Mouse (Mus musculus) forebrain, embryonic 15.5 days (tissue): Measurements from ENCODE around the gene Map2k1. TPM values are rescaled to one million over a fixed set of nuclear protein-coding genes. Genes with fewer than 3 reads are reported as not detected.
A peak's percentile ranks its signal among the peaks of the same experiment; 100 is the strongest.

Experiments
- ATAC-seq: fragments of 200-750 bp; cut with Nextera tagmentation; replicated peaks from 2 replicates; pipeline ENCODE4 v1.8.0; 2017; ENCODE audit warnings: mild to moderate bottlenecking, moderate TSS enrichment, moderate library complexity
- H3K27ac ChIP-seq: fragments of 300-500 bp; sonication (generic); replicated peaks from 2 replicates; pipeline ENCODE4 v1.5.1; 2015; ENCODE audit warnings: mild to moderate bottlenecking, inconsistent platforms
- H3K27me3 ChIP-seq: fragments of 300-500 bp; sonication (generic); 2 replicates; pipeline ENCODE4 v1.6.1; 2015; ENCODE audit warnings: inconsistent platforms
- H3K36me3 ChIP-seq: fragments of 300-500 bp; sonication (generic); 2 replicates; pipeline ENCODE4 v1.6.1; 2015; ENCODE audit warnings: mild to moderate bottlenecking, inconsistent platforms
- H3K4me1 ChIP-seq: fragments of 300-500 bp; sonication (generic); 2 replicates; pipeline ENCODE4 v1.6.1; 2015; ENCODE audit warnings: inconsistent platforms
- H3K4me2 ChIP-seq: fragments of 300-500 bp; sonication (generic); replicated peaks from 2 replicates; pipeline ENCODE4 v1.6.1; 2015; ENCODE audit warnings: mild to moderate bottlenecking, inconsistent platforms
- H3K4me3 ChIP-seq: fragments of 300-500 bp; sonication (generic); 2 replicates; pipeline ENCODE4 v1.5.1; 2015; ENCODE audit warnings: mild to moderate bottlenecking, inconsistent platforms
- H3K9ac ChIP-seq: fragments of 300-500 bp; sonication (generic); replicated peaks from 2 replicates; pipeline ENCODE4 v1.6.1; 2015; ENCODE audit warnings: mild to moderate bottlenecking, inconsistent platforms
- H3K9me3 ChIP-seq: fragments of 300-500 bp; sonication (generic); 2 replicates; pipeline ENCODE4 v1.6.1; 2016; ENCODE audit warnings: inconsistent platforms
- WGBS: fragments of 180-500 bp; shearing (Covaris S2); methylation state at CpG from one replicate; pipeline ENCODE4 v1.1.7; 2015; ENCODE audit warnings: mixed read lengths; 5-methylcytosine and 5-hydroxymethylcytosine counted together
- polyA plus RNA-seq: library from polyadenylated mRNA; unstranded; fragments of >200 nt; fragmentation: Nextera tagmentation; extraction: Ambion mirVana; gene quantifications from 2 replicates; pipeline ENCODE4 v1.2.1, GENCODE M21; 2015

Map2k1 gene
- polyA plus RNA-seq, 1 experiment from 2014 or later, result 46.0 TPM

DNA sequence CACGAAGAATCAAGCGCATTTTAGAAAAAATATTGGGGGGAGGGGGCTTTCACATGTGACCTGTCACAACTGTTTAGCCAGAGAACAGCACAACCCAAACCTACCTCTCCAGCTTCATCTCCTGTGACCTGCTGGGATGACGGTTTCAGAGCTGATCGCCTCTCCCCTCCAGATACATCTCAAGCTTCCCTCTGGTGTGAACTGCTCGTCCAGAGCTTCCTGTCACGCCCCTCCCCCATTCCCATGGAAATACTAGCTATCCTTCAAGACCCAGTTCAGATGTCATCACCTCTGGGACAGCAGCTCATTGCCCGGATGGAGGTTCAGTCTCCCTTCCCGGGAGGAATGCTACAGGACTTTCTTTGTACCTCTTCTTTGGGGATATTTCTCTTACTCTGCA lies 12.8 kb downstream of the Map2k1 start:
- no peak for ATAC-seq
- H3K4me2 ChIP-seq, result no peak overlapping the region
- no peaks in the 10 kb centered on the region for H3K27me3 ChIP-seq
- H3K9me3 ChIP-seq, result no peaks in the 10 kb centered on the region
- 77% methylated on average over 8 of the region's 8 CpGs for WGBS
- H3K4me1 ChIP-seq, result 0 out of 2 replicates have a peak, but pooled peaks cover 3% of the 10 kb centered on the region
- H3K27ac ChIP-seq, result no peak overlapping the region
- no peaks in the 10 kb centered on the region for H3K36me3 ChIP-seq
- no peak overlapping the region for H3K4me3 ChIP-seq
- no peak overlapping the region for H3K9ac ChIP-seq

DNA sequence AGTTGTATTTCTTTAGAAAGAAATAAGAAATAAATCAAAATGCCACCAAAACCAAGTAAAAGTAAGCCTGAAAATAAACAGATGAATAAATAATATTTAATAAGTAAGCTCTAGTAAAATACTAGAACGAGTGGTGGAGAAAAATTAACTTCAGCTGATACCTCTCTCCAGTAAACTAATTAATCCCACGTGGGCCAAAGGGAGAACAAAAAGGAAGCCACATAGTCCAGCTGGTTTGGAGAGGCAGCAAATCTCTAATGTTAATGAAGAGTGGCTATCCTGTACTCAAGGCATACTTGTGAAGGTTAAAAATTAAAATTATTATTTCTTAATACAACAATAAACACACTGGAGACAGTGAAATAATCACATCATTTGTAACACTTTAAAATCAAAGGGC lies 13.3 kb downstream of the Map2k1 start:
- H3K36me3 ChIP-seq, result no peaks in the 10 kb centered on the region
- no peaks in the 10 kb centered on the region for H3K9me3 ChIP-seq
- H3K9ac ChIP-seq, result no peak overlapping the region
- no peaks in the 10 kb centered on the region for H3K27me3 ChIP-seq
- no peak overlapping the region for H3K27ac ChIP-seq
- H3K4me3 ChIP-seq, result no peak overlapping the region
- ATAC-seq, result no peak
- 0 out of 2 replicates have a peak, but pooled peaks cover 3% of the 10 kb centered on the region for H3K4me1 ChIP-seq
- H3K4me2 ChIP-seq, result no peak overlapping the region
- 49% methylated on average over 2 of the region's 2 CpGs for WGBS

DNA sequence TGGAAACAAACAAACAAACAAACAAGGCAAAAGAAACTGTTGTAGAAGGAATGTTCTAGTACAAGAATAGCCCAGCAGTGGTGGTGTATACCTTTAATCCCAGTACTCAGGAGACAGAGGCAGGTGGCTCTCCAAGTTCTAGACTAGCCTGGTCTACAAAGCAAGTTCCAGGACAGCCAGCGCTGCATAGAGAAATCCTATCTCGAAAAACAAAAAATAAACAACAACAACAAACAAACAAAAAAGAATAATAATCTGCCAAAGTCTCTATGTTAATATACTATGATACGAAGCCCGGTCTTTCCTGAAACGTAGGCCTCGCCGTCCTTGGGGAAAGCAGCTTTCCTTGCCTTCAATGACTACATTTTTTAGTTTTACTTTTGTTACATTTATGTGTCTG lies 17.4 kb downstream of the Map2k1 start:
- no peak overlapping the region for H3K4me3 ChIP-seq
- no peaks in the 10 kb centered on the region for H3K27me3 ChIP-seq
- H3K4me2 ChIP-seq, result no peak overlapping the region
- no peaks in the 10 kb centered on the region for H3K9me3 ChIP-seq
- H3K36me3 ChIP-seq, result no peaks in the 10 kb centered on the region
- H3K27ac ChIP-seq, result no peak overlapping the region
- peaks cover 9% of the 10 kb centered on the region for H3K4me1 ChIP-seq
- ATAC-seq, result no peak
- no peak overlapping the region for H3K9ac ChIP-seq
- 97% methylated on average over 7 of the region's 7 CpGs for WGBS

DNA sequence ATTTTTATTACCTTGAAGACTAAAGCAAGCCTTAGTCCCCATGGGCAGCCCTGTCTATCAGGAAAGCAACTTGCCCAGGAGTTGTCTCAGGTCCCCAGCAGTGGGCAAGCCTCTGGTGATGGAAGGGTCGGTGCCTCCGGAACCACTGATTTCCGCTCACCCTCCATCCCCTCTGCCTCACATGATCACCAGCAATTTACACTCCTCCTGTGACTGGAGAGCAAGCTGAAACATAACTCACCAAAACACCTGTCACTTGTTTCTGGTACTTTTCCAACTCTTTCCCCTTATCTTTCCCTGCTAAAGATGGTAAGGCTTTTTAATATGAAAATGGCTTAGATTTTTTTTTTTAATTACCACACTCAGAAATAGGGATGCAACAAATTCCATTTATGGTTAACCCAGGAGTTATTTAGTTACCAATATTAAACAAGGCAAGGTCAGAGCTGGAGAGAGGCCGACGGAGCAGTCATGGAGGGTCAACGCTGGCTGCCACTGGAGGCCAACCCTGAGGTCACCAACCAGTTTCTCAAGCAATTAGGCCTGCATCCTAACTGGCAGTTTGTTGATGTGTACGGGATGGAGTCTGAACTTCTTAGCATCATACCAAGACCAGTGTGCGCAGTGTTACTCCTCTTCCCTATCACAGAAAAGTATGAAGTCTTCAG lies 18.5 kb downstream of the Map2k1 start, which contains the start of gene Uchl4:
Uchl4 (plus strand) TSS at position 434 of the 668 bp plus-strand sequence.
- Histone ChIP-seq H3K27me3 (no peaks in the 10 kb centered on the region), H3K9me3 (no peaks in the 10 kb centered on the region), H3K4me2 (no peak within 1 kb of the TSS), H3K36me3 (no peaks in the 10 kb centered on the region), H3K4me3 (no peak within 1 kb of the TSS), H3K9ac (no peak within 1 kb of the TSS), H3K4me1 (peaks cover 9% of the 10 kb centered on the region), H3K27ac (no peak within 1 kb of the TSS)
- no peak for ATAC-seq
- WGBS, result 96% methylated on average over 8 of the region's 8 CpGs

DNA sequence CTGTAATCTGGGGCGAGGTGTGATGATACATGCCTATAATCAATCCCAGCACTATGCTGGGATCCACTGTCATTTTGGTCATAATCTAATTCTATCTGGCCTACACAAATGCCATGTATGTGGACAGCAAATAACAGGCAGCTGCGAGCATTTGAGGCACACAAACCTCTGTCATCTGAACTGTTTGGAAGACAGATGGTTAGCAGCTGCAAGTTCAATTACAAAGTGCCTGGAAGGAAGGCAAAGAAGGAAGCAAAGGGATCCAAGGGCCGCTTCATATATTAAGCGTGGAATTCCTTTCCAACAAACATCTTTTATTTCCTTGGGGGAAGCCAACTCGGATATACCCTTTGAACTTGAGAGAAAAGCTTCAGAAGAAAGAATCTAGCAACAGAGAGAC lies 19.8 kb downstream of the Map2k1 start:
- Histone ChIP-seq H3K4me1 (peaks cover 13% of the 10 kb centered on the region), H3K9ac (no peak overlapping the region), H3K4me3 (no peak overlapping the region), H3K36me3 (no peaks in the 10 kb centered on the region), H3K27me3 (no peaks in the 10 kb centered on the region), H3K27ac (no peak overlapping the region), H3K4me2 (no peak overlapping the region), H3K9me3 (no peaks in the 10 kb centered on the region)
- WGBS, result 66% methylated on average over 5 of the region's 5 CpGs
- ATAC-seq, result no peak

DNA sequence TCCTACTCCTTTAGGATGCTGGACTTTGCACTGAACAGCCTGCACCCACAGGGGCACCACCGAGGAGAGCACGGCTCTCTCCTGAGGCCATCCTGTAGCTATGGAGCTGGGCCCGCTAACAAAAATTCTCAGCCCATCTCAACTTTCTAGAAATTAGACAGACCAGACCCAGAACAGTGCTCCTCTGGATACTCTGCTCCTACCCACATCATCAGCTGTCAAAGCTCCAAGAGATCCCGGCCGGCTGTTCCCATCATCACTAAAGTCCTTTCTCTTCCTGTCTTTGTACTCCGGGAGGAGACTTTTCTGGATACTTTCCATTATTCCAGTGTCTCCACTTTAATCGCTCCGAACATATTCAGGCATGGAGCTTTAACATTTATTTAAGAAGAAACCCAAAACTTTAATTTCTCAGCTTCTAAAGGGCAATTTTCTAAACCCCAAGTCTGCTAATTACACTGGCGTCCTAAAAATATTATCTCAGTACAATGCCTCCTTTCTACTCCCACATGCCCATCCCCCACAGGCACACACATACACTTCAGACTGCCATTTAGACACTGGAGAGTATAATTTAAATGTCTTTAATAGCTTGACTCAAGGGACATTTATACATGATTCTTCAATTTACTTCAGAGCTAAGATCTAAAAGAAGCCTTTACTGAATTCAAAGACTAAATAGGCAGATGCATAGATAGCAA lies 21.0 kb downstream of the Map2k1 start:
- no peaks in the 10 kb centered on the region for H3K27me3 ChIP-seq
- H3K4me2 ChIP-seq, result no peak overlapping the region
- H3K36me3 ChIP-seq, result no peaks in the 10 kb centered on the region
- H3K9ac ChIP-seq, result no peak overlapping the region
- no peak for ATAC-seq
- peak overlapping the region; percentile 65 for H3K27ac ChIP-seq
- no peaks in the 10 kb centered on the region for H3K9me3 ChIP-seq
- WGBS, result 40% methylated on average over 9 of the region's 9 CpGs
- H3K4me1 ChIP-seq, result peaks cover 13% of the 10 kb centered on the region
- no peak overlapping the region for H3K4me3 ChIP-seq

DNA sequence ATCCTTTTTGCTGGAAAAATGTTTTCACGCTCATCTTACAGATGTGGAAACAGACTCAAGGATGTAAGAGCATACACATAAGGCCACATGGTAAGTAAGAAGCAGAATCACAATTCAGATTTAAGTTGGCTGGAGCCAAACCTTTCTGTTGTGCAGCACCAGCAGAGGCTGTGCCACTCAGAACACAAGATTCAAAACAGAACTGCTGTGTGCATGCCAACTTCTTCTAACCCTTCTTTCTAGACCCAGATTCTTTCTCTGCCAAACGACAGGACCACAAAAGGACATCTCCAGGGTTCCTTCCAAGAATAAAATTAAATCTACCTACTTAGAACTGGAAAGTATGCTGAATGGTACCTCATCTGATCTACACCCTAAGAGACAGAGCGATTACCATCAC lies 21.8 kb downstream of the Map2k1 start:
- H3K36me3 ChIP-seq, result no peaks in the 10 kb centered on the region
- H3K27me3 ChIP-seq, result no peaks in the 10 kb centered on the region
- H3K9ac ChIP-seq, result no peak overlapping the region
- H3K4me3 ChIP-seq, result no peak overlapping the region
- peaks cover 13% of the 10 kb centered on the region for H3K4me1 ChIP-seq
- peak overlapping the region; percentile 65 for H3K27ac ChIP-seq
- no peak for ATAC-seq
- no peaks in the 10 kb centered on the region for H3K9me3 ChIP-seq
- H3K4me2 ChIP-seq, result no peak overlapping the region
- 71% methylated on average over 3 of the region's 3 CpGs for WGBS

DNA sequence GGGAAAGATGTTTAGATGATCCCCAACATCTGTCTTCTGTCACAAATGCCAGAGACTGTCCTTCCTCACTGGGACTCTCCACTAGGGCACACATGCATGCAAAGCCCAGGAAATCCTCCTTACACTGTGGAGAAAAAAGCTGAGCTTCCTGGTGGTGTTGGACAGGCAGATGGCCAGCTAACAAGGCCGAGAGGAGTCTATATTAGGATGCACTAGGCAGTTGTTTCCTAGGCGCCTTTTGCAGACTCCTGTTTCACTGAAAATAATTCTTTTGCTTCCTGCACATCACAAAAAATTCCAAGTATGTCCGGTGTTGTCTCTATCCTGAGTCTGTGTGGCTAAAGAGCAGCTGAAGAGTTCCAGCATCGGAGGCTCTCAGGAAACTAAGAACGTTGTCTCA lies 22.3 kb downstream of the Map2k1 start:
- Histone ChIP-seq H3K27me3 (no peaks in the 10 kb centered on the region), H3K4me1 (peaks cover 13% of the 10 kb centered on the region), H3K9me3 (no peaks in the 10 kb centered on the region), H3K9ac (no peak overlapping the region), H3K4me2 (no peak overlapping the region), H3K36me3 (no peaks in the 10 kb centered on the region), H3K27ac (0 out of 2 replicates have a peak overlapping the region, but pooled peaks have one; percentile 65), H3K4me3 (no peak overlapping the region)
- ATAC-seq, result no peak
- 84% methylated on average over 5 of the region's 5 CpGs for WGBS

DNA sequence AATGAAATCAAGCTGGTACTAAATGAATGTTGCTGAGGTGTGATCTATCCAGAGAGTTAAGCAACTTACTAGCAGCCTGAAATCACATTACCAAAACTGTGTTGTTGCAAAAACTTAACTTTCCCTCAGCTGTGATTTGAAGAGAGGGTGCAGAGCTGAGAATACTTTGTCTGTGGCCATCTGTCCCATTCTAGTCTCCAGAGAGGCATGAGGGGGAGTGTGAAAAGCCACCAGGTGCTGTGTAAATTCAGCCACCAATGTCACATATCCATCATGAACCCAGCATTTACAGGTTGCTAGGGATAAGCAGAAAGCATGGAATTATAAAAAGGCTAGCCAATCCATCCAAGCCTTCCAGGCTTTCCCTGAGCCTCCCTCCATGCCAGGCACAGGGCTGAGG lies 24.5 kb downstream of the Map2k1 start:
- H3K27ac ChIP-seq, result no peak overlapping the region
- H3K4me1 ChIP-seq, result peaks cover 13% of the 10 kb centered on the region
- no peaks in the 10 kb centered on the region for H3K36me3 ChIP-seq
- H3K27me3 ChIP-seq, result no peaks in the 10 kb centered on the region
- no peaks in the 10 kb centered on the region for H3K9me3 ChIP-seq
- H3K4me2 ChIP-seq, result no peak overlapping the region
- H3K4me3 ChIP-seq, result no peak overlapping the region
- no peak overlapping the region for H3K9ac ChIP-seq
- ATAC-seq, result no peak

DNA sequence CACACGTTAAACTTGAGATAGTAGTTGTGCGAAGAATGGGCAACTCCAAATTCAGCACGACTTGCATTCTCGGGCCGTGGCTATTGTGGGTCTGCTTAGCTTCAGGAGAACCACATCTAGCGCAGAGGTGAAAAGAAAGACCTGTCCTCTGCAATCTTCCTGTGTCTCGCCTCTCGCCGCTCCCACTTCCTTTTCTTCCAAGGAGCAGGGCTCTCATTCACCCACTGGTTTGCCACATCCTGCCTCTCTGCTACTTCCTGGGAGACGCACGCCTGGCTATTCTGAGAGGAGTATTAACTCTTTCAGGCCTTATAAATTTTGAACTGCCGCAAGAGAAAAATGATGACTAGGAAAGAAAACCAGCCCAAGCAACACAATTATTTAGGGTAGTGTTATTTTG lies 25.7 kb downstream of the Map2k1 start:
- H3K9ac ChIP-seq, result no peak overlapping the region
- 85% methylated on average over 12 of the region's 12 CpGs for WGBS
- no peaks in the 10 kb centered on the region for H3K9me3 ChIP-seq
- H3K4me2 ChIP-seq, result no peak overlapping the region
- no peak overlapping the region for H3K27ac ChIP-seq
- H3K4me1 ChIP-seq, result peaks cover 13% of the 10 kb centered on the region
- H3K4me3 ChIP-seq, result no peak overlapping the region
- no peaks in the 10 kb centered on the region for H3K36me3 ChIP-seq
- H3K27me3 ChIP-seq, result no peaks in the 10 kb centered on the region
- no peak for ATAC-seq

DNA sequence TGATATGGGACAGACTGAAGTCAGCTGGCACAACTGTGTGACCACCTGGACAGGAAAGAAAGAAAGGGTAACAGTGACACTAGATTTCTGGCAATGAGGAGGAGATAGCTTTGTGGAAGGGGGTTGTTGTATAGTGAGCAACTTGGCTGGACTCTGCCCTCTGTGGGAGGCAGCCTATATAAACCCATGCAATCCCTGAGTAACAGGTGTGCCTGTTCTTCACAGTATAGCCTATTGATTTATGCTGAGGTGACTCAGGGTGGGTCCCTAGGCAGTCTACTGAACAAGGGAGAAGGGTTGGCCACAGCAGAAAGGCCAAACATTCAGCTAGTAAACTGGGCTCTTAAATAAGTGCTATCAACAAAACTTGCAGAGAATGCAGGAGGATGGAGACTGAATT lies 27.6 kb downstream of the Map2k1 start:
- H3K4me3 ChIP-seq, result no peak overlapping the region
- no peak overlapping the region for H3K9ac ChIP-seq
- H3K4me1 ChIP-seq, result peaks cover 5% of the 10 kb centered on the region; the same call in 1 of the 2 replicates
- no peak overlapping the region for H3K27ac ChIP-seq
- ATAC-seq, result no peak
- no peak overlapping the region for H3K4me2 ChIP-seq
- no peaks in the 10 kb centered on the region for H3K27me3 ChIP-seq
- H3K9me3 ChIP-seq, result no peaks in the 10 kb centered on the region
- no peaks in the 10 kb centered on the region for H3K36me3 ChIP-seq

DNA sequence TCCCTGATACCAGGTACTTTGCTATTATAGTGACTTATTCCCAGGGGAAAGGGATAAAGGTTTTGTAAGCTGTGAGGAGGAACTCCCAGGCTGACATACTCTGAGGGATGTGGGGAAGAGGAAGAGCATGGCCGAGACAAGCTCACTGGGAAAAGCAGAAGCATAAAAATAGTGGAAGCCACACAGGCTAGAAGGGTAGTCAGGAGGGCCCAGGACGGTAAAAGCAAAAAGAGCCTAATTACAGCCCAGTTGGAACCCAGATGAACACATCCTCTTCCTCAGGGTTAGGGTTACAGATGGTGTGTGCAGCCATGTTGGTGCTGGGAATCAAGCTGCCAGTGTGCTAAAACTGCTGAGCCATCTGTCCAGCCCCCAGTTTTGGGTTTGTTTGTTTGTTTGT lies 31.3 kb downstream of the Map2k1 start:
- 0 out of 2 replicates have a peak, but pooled peaks cover 2% of the 10 kb centered on the region for H3K4me1 ChIP-seq
- no peaks in the 10 kb centered on the region for H3K27me3 ChIP-seq
- ATAC-seq, result no peak
- H3K27ac ChIP-seq, result no peak overlapping the region
- no peaks in the 10 kb centered on the region for H3K36me3 ChIP-seq
- no peaks in the 10 kb centered on the region for H3K9me3 ChIP-seq
- no peak overlapping the region for H3K9ac ChIP-seq
- 69% methylated on average over 2 of the region's 2 CpGs for whole genome bisulfite sequencing
- no peak overlapping the region for H3K4me2 ChIP-seq
- H3K4me3 ChIP-seq, result no peak overlapping the region

DNA sequence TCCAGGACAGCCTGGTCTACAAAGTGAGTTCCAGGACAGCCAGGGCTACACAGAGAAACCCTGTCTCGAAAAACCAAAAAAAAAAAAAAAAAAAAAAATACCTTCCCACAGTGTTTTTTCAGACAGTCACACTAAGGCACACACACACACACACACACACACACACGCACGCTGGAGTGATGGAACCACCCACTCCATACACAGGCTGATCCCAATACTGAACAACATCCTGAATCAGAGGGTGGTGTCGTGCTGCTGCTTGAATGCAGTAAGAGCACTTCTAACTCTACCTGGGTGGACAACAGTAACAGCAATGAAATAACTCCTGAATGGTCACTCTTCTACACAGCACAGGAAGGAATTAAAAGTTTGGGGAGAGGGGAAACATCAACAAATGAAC lies 32.0 kb downstream of the Map2k1 start:
- WGBS, result 83% methylated on average over 4 of the region's 4 CpGs

More for the DNA sequence above, 32.0 kb downstream of the Map2k1 start:
- Histone ChIP-seq H3K4me1 (0 out of 2 replicates have a peak, but pooled peaks cover 2% of the 10 kb centered on the region), H3K4me2 (no peak overlapping the region), H3K4me3 (no peak overlapping the region), H3K9ac (no peak overlapping the region), H3K27ac (no peak overlapping the region), H3K27me3 (no peaks in the 10 kb centered on the region), H3K9me3 (no peaks in the 10 kb centered on the region), H3K36me3 (no peaks in the 10 kb centered on the region)
- no peak for ATAC-seq
